ENCODE assay signal across 17 mouse cellular contexts in genomic region chr5:16163270-16163669, GRCm38 (mm10).
"Had no signal": no experiment of that assay in that cellular context is flagged by ENCODE, and none has a peak within 500 bp of the region (broad histone marks: within the 10 kb centered on the region; RNA-seq: fewer than 3 reads in every experiment).

No protein-coding gene starts in this region.

- H3K4me3 ChIP-seq: liver, embryonic 15.5 days; lung, embryonic 15.5 days; megakaryocyte, embryonic 14.5 days; midbrain, embryonic 13.5 days; midbrain, embryonic 15.5 days; neural tube, embryonic 12.5 days; stomach, embryonic 15.5 days had no signal

- H3K4me2 ChIP-seq: liver, embryonic 15.5 days; lung, embryonic 15.5 days; midbrain, embryonic 11.5 days; midbrain, embryonic 13.5 days; midbrain, embryonic 15.5 days; neural tube, embryonic 12.5 days; stomach, embryonic 15.5 days had no signal

- H3K36me3 ChIP-seq: liver, embryonic 15.5 days; lung, embryonic 15.5 days; midbrain, embryonic 13.5 days; midbrain, embryonic 15.5 days; neural tube, embryonic 12.5 days; stomach, embryonic 15.5 days had no signal

- H3K27ac ChIP-seq: liver, embryonic 15.5 days; lung, embryonic 15.5 days; macrophage; midbrain, embryonic 13.5 days; midbrain, embryonic 15.5 days; neural tube, embryonic 12.5 days; stomach, embryonic 15.5 days; stomach, postnatal 0 days had no signal

- ATAC-seq: liver, postnatal 0 days; midbrain, embryonic 13.5 days; midbrain, embryonic 15.5 days had no signal

- H3K27me3 ChIP-seq: liver, embryonic 15.5 days; lung, embryonic 15.5 days; megakaryocyte, embryonic 14.5 days; midbrain, embryonic 13.5 days; midbrain, embryonic 15.5 days; neural tube, embryonic 12.5 days; stomach, embryonic 15.5 days had no signal

- H3K4me1 ChIP-seq: liver, embryonic 15.5 days; lung, embryonic 15.5 days; megakaryocyte, embryonic 14.5 days; neural tube, embryonic 12.5 days; stomach, embryonic 15.5 days had no signal

- H3K9ac ChIP-seq: liver, embryonic 15.5 days; liver, postnatal 0 days; lung, embryonic 15.5 days; midbrain, embryonic 13.5 days; midbrain, embryonic 15.5 days; neural tube, embryonic 12.5 days; stomach, embryonic 15.5 days had no signal

- H3K9me3 ChIP-seq: liver, embryonic 15.5 days; lung, embryonic 15.5 days; megakaryocyte, embryonic 14.5 days; midbrain, embryonic 13.5 days; midbrain, embryonic 15.5 days; neural tube, embryonic 12.5 days; stomach, embryonic 15.5 days had no signal

- DNase-seq: liver, postnatal 0 days; lung, postnatal 10 days; lung, postnatal 36 days; right cerebral cortex, postnatal 14 days; thymus, adult 2 months; thymus, postnatal 25 days; thymus, postnatal 4 days had no signal
